Mouse (Mus musculus) hindbrain, embryonic 15.5 days (tissue): ENCODE data around the gene Fabp1. TPM values are rescaled to one million over a fixed set of nuclear protein-coding genes. Genes with fewer than 3 reads are reported as not detected.

Experiments used
- ATAC-seq: fragments of 200-750 bp; cut with Nextera tagmentation; 2 replicates; pipeline ENCODE4 v1.8.0; 2017; ENCODE audit warnings: low read depth, moderate number of reproducible peaks, moderate TSS enrichment; ENCODE audit not compliant: low FRiP score
- H3K27ac ChIP-seq: fragments of 300-500 bp; sonication (generic); replicated peaks from 2 replicates; pipeline ENCODE4 v1.5.1; 2015; ENCODE audit warnings: mild to moderate bottlenecking, inconsistent platforms
- H3K27me3 ChIP-seq: fragments of 300-500 bp; sonication (generic); 2 replicates; pipeline ENCODE4 v1.6.1; 2015; ENCODE audit warnings: control low read depth, inconsistent platforms
- H3K36me3 ChIP-seq: fragments of 300-500 bp; sonication (generic); 2 replicates; pipeline ENCODE4 v1.6.1; 2015; ENCODE audit warnings: control low read depth, inconsistent platforms
- H3K4me1 ChIP-seq: fragments of 300-500 bp; sonication (generic); replicated peaks from 2 replicates; pipeline ENCODE4 v1.6.1; 2015; ENCODE audit warnings: control low read depth, inconsistent platforms
- H3K4me2 ChIP-seq: fragments of 300-500 bp; sonication (generic); 2 replicates; pipeline ENCODE4 v1.6.1; 2015; ENCODE audit warnings: moderate library complexity, mild to moderate bottlenecking, inconsistent platforms
- H3K4me3 ChIP-seq: fragments of 300-500 bp; sonication (generic); 2 replicates; pipeline ENCODE4 v1.5.1; 2015; ENCODE audit warnings: mild to moderate bottlenecking, inconsistent platforms
- H3K9ac ChIP-seq: fragments of 300-500 bp; sonication (generic); 2 replicates; pipeline ENCODE4 v1.6.1; 2015; ENCODE audit warnings: inconsistent platforms
- H3K9me3 ChIP-seq: fragments of 300-500 bp; sonication (generic); 2 replicates; pipeline ENCODE4 v1.6.1; 2016; ENCODE audit warnings: control low read depth, inconsistent platforms
- WGBS: fragments of 180-500 bp; shearing (Covaris S2); methylation state at CpG from one replicate; pipeline ENCODE4 v1.1.7; 2015; 5-methylcytosine and 5-hydroxymethylcytosine counted together
- polyA plus RNA-seq: library from polyadenylated mRNA; unstranded; fragments of >200 nt; fragmentation: Nextera tagmentation; extraction: Ambion mirVana; gene quantifications from 2 replicates; pipeline ENCODE4 v1.2.1, GENCODE M21; 2015

The Fabp1 gene
- polyA plus RNA-seq, 1 experiment from 2014 or later: 0.30 TPM

DNA sequence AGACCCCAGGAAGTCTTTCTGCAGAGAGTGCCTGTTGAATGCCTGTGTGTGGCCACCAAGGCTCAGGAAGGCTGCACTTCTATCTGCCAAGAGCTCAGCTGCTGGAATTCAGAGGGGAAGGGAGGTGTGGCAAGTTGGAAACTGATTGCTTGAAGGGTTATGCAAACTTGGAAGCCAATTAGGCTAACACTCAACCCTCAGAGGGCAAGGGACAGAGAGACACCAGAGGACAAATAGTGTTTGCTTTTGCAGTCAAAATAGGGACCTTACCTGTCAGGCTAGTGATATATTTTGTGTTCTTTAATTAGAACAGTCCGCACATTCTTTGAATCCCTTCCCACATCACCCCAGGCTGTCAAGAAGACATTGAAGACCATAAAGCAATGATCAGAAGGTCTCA lies 10.0 kb upstream of the Fabp1 start:
- no peak for ATAC-seq
- Histone ChIP-seq H3K9ac (no peak overlapping the region), H3K4me3 (no peak overlapping the region), H3K4me1 (no peaks in the 10 kb centered on the region), H3K4me2 (no peak overlapping the region), H3K27me3 (no peaks in the 10 kb centered on the region), H3K27ac (no peak overlapping the region), H3K36me3 (no peaks in the 10 kb centered on the region), H3K9me3 (no peaks in the 10 kb centered on the region)
- WGBS: 77% methylated on average over 1 of the region's 1 CpGs

DNA sequence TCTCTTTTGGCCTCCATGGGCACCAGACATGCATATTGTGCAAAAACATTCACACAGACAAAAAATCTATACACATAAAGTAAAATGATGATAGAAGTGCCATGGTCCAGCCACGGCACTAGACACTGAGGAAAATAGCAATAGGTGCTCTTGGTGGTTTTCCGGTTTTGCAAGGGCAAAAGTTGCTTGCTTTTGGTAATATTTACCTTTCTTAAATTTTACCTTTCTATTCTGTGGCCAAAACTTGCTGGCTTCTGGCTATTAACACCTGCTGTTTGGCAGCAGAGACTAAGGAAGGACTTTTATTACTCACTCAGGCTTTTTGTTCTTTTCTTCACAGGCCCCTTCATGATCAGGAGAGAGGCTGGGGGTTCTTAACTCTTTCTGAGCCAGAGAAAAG lies 9.1 kb upstream of the Fabp1 start:
- H3K4me2 ChIP-seq: no peak overlapping the region
- H3K4me1 ChIP-seq: no peaks in the 10 kb centered on the region
- H3K9ac ChIP-seq: no peak overlapping the region
- no peaks in the 10 kb centered on the region for H3K27me3 ChIP-seq
- ATAC-seq: no peak
- no peaks in the 10 kb centered on the region for H3K9me3 ChIP-seq
- no peak overlapping the region for H3K27ac ChIP-seq
- H3K36me3 ChIP-seq: no peaks in the 10 kb centered on the region
- H3K4me3 ChIP-seq: no peak overlapping the region
- WGBS: 95% methylated on average over 2 of the region's 2 CpGs

DNA sequence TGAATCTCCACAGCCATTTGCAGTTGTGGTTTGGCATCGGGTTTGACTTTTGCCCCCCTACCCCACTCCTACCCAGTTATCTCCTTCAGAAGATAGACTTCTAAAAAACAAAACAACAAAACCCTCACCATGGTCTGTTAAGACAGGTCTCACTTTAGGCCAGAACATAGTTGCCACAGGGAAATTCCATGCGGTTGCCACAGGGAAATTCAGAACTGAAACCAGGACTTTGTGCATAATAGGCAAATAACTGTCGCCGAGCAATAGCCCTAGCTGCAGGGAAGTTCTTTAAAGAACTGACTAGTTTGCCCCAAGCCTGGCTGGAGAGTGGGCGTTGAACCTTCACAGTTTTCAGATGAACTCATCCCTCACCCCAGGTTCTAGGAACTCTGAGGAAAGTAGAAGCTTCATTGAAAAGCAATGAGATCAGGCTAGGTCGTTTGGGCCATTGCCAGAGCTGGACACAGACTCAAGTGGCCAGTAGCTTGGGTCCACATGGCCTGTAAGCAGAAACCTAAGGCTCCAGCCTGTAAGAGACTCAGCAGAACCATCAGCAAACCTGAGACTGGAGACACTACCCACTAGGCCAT lies 6.4 kb upstream of the Fabp1 start:
- WGBS: 78% methylated on average over 6 of the region's 6 CpGs

DNA sequence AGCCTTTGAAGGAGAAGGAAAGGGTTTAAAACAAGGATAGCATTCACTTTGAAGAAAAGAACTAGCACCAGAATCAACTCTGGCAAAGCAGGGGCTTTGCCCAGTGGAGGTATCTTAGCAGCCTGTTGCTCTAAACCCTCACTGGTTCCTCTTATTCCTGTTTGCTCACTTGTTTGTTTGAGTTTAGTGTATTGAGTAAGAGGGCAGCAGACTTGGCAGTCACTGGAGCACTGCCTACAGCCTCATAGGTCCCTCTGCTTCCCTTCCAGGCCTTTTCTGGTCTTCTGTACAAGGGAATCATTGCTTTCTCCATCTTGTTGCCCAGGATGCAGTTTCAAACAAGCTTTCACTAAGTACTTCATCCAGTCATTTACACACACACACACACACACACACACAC lies 3.5 kb upstream of the Fabp1 start:
- H3K27me3 ChIP-seq: no peaks in the 10 kb centered on the region
- no peak overlapping the region for H3K9ac ChIP-seq
- H3K36me3 ChIP-seq: no peaks in the 10 kb centered on the region
- no peak overlapping the region for H3K27ac ChIP-seq
- no peak overlapping the region for H3K4me3 ChIP-seq
- no peaks in the 10 kb centered on the region for H3K4me1 ChIP-seq
- no peaks in the 10 kb centered on the region for H3K9me3 ChIP-seq
- H3K4me2 ChIP-seq: no peak overlapping the region
- ATAC-seq: no peak

More for the DNA sequence above, 6.4 kb upstream of the Fabp1 start:
- H3K27me3 ChIP-seq: no peaks in the 10 kb centered on the region
- no peak overlapping the region for H3K4me3 ChIP-seq
- no peak overlapping the region for H3K4me2 ChIP-seq
- no peaks in the 10 kb centered on the region for H3K4me1 ChIP-seq
- H3K9ac ChIP-seq: no peak overlapping the region
- no peak for ATAC-seq
- no peak overlapping the region for H3K27ac ChIP-seq
- H3K36me3 ChIP-seq: no peaks in the 10 kb centered on the region
- H3K9me3 ChIP-seq: no peaks in the 10 kb centered on the region

DNA sequence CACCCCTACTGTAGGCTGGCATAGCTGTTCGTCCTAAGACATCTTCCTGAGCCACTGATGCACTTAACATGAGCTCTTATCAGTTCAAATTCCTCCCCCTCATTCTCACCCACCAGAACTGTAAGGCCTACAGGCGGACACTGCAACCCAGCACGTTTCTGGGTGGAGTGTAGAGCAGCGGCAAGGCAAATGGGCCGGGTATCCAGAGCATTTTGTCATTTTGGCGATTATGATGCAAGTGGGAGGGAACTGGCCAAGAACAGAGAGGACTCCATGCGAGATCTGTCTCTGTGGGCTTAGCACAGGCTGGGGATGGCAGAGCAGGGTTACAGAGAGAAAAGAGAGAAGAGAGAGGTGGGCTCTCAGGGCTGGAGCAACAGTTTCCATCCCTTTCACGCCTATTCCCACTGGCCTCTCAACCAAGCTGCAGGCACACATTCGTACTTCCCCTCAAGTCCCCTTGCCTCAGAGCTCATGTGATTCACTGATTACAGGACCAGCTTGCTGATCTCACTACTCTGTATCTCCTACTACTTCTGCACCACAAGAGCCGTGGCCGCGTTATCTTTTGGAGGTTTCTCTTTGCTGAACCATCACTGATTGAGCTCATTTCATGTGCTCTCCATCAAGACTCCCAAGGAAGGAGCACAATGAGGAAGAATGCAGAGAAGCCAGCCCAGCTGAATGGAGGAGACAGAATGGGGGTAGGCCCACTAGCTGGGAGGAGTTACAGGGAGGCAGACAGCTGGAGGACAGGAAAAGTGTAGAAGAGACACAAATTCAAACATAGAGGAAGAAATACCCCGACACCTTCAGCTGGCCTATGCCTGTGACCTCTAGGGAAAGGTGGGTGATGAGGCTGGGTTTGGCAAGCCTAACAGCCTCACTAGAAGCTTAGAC lies 1.7 kb upstream of the Fabp1 start:
- no peak for ATAC-seq
- no peaks in the 10 kb centered on the region for H3K9me3 ChIP-seq
- WGBS: 89% methylated on average over 13 of the region's 13 CpGs
- H3K36me3 ChIP-seq: no peaks in the 10 kb centered on the region
- H3K27ac ChIP-seq: no peak overlapping the region
- no peak overlapping the region for H3K4me2 ChIP-seq
- no peak overlapping the region for H3K4me3 ChIP-seq
- H3K27me3 ChIP-seq: no peaks in the 10 kb centered on the region
- no peak overlapping the region for H3K9ac ChIP-seq
- no peaks in the 10 kb centered on the region for H3K4me1 ChIP-seq

DNA sequence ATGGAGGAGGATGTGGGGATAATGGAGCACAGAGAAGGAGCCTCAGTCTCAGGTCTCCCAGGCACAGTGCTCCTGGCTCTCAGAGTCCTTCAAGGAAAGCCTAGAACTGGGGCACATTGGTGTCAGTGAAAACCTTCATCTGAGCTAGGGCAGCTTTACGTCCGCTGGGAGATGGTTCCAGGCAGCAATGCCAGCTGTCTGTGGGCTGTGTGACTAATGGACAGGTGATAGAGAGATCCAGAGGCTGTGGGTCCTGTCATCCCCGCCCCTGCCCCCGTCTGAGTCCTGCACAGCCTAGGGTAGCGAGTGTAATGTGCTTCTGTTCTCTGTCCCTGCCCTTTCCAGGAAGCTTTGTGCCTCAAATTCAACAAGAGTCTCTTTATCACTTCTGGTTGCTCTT lies 2.3 kb downstream of the Fabp1 start:
- Histone ChIP-seq H3K9me3 (no peaks in the 10 kb centered on the region), H3K4me3 (no peak overlapping the region), H3K4me1 (no peaks in the 10 kb centered on the region), H3K4me2 (no peak overlapping the region), H3K27me3 (no peaks in the 10 kb centered on the region), H3K27ac (no peak overlapping the region), H3K9ac (no peak overlapping the region), H3K36me3 (no peaks in the 10 kb centered on the region)
- WGBS: 69% methylated on average over 5 of the region's 5 CpGs
- ATAC-seq: no peak

- 91% methylated on average over 5 of the region's 5 CpGs for WGBS
- ATAC-seq: no peak
These were observed 4.0 kb downstream of the Fabp1 start for GRCm38 (mm10) chr6:71203674-71204073.

DNA sequence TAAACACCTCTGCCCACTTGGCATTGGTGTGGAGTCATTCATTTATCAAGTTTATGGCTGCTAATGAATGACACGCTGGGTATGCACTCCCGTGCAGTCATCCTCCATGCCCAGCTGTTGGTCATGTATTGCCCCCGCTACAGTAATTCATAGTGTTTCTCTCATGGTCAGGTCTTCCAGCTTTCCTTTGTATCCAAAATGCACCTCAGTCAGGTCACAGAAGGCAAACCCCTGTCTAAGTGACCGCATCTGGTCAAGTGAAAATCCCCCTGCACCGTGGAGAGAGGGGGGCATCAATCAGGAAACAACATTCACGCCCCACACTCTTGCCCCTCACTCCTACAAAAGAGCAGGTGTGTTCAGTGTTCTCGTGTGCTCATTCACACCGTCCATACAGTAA lies 4.5 kb downstream of the Fabp1 start:
- H3K4me2 ChIP-seq: no peak overlapping the region
- no peak overlapping the region for H3K27ac ChIP-seq
- no peaks in the 10 kb centered on the region for H3K36me3 ChIP-seq
- H3K9ac ChIP-seq: no peak overlapping the region
- 90% methylated on average over 8 of the region's 8 CpGs for WGBS
- H3K4me3 ChIP-seq: no peak overlapping the region
- no peaks in the 10 kb centered on the region for H3K9me3 ChIP-seq
- ATAC-seq: no peak
- no peaks in the 10 kb centered on the region for H3K4me1 ChIP-seq
- H3K27me3 ChIP-seq: no peaks in the 10 kb centered on the region

More at GRCm38 (mm10) chr6:71203674-71204073, 4.0 kb downstream of the Fabp1 start:
- Histone ChIP-seq H3K27ac (no peak overlapping the region), H3K4me3 (no peak overlapping the region), H3K9me3 (no peaks in the 10 kb centered on the region), H3K36me3 (no peaks in the 10 kb centered on the region), H3K27me3 (no peaks in the 10 kb centered on the region), H3K4me1 (no peaks in the 10 kb centered on the region), H3K4me2 (no peak overlapping the region), H3K9ac (no peak overlapping the region)

DNA sequence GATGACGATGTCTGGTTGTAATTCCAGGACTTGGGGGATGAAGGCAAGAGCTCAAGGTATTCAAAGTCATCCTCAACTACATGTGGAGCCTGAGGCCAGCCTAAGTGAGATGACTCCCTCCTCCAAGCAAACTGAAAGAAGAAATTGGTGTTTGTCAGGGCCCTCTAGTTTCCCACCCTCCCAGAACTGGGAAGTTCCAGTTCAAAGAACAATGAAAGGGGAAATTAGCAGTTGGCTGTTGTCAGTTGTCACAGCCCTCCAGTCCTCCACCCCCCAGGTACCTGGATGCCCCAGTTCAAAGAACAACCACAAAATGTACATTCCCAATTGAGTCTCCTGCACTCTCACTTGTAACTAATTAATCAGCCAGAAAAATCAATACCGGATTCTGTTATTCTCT lies 9.1 kb downstream of the Fabp1 start:
- Histone ChIP-seq H3K4me1 (no peaks in the 10 kb centered on the region), H3K9me3 (no peaks in the 10 kb centered on the region), H3K4me2 (no peak overlapping the region), H3K27ac (no peak overlapping the region), H3K9ac (no peak overlapping the region), H3K36me3 (no peaks in the 10 kb centered on the region), H3K4me3 (no peak overlapping the region), H3K27me3 (no peaks in the 10 kb centered on the region)
- no peak for ATAC-seq
- WGBS: 92% methylated on average over 2 of the region's 2 CpGs

- Histone ChIP-seq H3K27me3 (no peaks in the 10 kb centered on the region), H3K4me3 (no peak overlapping the region), H3K9me3 (no peaks in the 10 kb centered on the region), H3K27ac (no peak overlapping the region), H3K9ac (no peak overlapping the region), H3K36me3 (no peaks in the 10 kb centered on the region), H3K4me1 (no peaks in the 10 kb centered on the region), H3K4me2 (no peak overlapping the region)
- ATAC-seq: no peak
- 64% methylated on average over 7 of the region's 7 CpGs for WGBS
These were observed 12.3 kb downstream of the Fabp1 start for GRCm38 (mm10) chr6:71211917-71212316.

DNA sequence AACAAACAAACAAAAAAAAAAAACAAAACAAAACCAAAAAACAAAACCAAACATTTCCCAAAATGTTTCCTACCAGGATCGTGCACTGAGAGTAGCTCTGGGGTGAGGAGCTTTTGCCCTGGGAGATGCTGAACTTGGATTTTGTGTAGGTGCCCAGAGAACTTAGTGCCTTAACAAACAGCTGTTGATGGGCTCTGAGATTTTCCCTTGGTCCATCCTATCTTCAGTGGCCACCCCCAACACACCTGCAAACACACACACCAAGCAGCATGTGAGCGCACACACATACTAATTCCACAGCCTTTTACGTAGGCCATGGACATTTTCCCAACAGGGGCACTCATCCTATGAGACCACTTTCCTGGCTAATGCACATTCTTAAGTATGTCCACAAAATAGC lies 12.8 kb downstream of the Fabp1 start:
- no peak for ATAC-seq
- Histone ChIP-seq H3K9me3 (no peaks in the 10 kb centered on the region), H3K9ac (no peak overlapping the region), H3K36me3 (no peaks in the 10 kb centered on the region), H3K27ac (no peak overlapping the region), H3K4me3 (no peak overlapping the region), H3K4me2 (no peak overlapping the region), H3K27me3 (no peaks in the 10 kb centered on the region), H3K4me1 (no peaks in the 10 kb centered on the region)
- 95% methylated on average over 3 of the region's 3 CpGs for WGBS

GRCm38 (mm10) chr6:71221501-71221900 lies 21.9 kb downstream of the Fabp1 start:
- ATAC-seq: no peak
- 91% methylated on average over 4 of the region's 4 CpGs for WGBS
- H3K36me3 ChIP-seq: no peaks in the 10 kb centered on the region

More at GRCm38 (mm10) chr6:71221501-71221900, 21.9 kb downstream of the Fabp1 start:
- Histone ChIP-seq H3K9ac (no peak overlapping the region), H3K27ac (no peak overlapping the region), H3K9me3 (no peaks in the 10 kb centered on the region), H3K27me3 (no peaks in the 10 kb centered on the region), H3K4me3 (no peak overlapping the region), H3K4me1 (no peaks in the 10 kb centered on the region), H3K4me2 (no peak overlapping the region)
